Mouse (Mus musculus) adrenal gland, adult (tissue): Measurements from ENCODE around the gene Atxn10.
"Not testable (repeated sequence)": the region's sequence is repeated elsewhere in the genome, so short reads cannot be mapped to it uniquely, and the experiment has no call there.

Experiments used
- DNase-seq, 2 experiments: peaks; one replicate each; pipeline ENCODE4 v3.0.0; 2022 to 2023; ENCODE audit warnings: low spot score in 1 of 2; ENCODE audit not compliant: inconsistent age in 2 of 2

Atxn10 gene

GRCm38 (mm10) chr15:85335671-85336300 is at the start of gene Atxn10:
Gene Atxn10 (plus strand): TSS chr15:85336245.
- DNase-seq, result peak in 1 of 2 experiments; percentile 63

DNA sequence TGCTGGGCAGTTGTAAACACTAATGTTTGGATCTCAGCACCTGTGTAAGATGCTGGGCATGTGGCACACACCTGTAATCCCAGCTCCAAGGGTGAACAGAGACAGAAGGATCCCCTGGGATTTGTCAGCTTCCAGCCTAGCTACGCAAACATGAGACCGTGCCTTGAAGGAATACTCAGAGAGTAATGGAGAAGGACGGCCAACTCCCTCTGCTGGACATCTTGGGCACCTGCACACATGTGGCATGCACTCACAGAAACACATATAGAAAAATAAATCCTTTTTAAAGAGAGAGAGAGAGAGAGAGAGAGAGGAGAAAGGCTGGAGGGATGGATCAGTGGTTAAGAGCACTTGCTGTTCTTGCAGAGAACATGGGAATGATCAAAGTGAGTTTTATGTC is 41.4 kb upstream of the Atxn10 start:
- no peak for DNase-seq

- peak; percentile 67 to 72 for DNase-seq
These were observed 40.5 kb upstream of the Atxn10 start for GRCm38 (mm10) chr15:85295544-85295943.

DNA sequence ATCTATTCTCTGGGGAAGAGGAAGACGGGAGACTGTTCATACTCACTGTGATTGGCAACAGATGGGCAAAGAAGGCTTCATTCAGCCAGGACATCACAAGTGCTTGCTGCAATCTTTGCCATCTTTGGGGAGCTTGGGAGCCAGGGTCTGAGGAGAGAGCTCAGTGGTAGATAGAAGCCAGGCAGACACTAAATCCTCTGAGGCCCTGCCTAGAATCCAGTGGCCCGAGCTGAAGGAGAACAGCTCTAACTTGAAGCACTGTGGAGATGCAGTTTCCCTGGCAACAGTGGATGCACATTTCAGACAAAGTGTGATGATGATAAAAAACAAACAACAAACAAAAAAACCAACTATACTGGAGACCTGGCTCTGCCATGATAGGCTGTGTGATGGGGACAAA is 40.1 kb upstream of the Atxn10 start:
- DNase-seq, result no peak

DNA sequence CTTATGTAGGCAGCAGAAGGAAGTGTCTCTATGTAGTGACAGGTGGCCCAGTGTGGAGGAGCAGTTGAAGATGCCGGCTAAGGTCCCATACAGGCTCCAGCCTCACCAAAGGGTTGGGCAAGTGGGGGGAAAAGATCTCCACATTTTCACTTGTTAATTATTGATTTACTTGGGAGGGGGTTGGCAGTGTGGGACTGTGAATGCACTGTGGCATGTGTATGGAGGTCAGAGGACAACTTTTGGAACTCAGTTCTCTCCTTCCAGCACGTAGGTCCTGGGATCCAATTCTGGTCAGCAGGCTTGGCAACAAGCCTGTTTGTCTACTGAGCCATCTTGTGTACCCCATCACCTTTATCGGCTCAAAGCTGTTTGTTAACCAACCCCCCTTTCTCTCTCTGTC is 39.5 kb upstream of the Atxn10 start:
- DNase-seq, result no peak

- no peak for DNase-seq
These were observed 37.8 kb upstream of the Atxn10 start for GRCm38 (mm10) chr15:85298167-85298781.

DNA sequence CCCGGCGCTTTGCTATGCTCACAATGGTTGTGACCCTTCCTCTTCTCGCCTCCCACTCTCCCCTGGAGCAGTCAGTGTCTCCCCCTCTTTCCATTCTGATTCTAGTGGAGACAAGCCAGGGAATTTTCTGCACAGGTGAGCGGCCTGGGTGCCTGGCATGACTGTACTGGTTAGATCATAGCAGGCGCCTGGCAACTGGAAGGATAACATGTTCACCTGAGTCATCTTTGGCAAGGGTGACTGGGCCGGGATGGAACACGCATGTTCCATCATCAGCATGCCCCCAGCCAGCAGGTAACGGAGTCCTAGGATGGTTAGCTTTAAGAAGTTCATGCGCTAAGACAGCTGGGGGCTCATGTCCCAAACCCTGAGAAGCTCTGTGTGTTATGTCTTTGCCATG is 37.1 kb upstream of the Atxn10 start:
- no peak for DNase-seq

DNA sequence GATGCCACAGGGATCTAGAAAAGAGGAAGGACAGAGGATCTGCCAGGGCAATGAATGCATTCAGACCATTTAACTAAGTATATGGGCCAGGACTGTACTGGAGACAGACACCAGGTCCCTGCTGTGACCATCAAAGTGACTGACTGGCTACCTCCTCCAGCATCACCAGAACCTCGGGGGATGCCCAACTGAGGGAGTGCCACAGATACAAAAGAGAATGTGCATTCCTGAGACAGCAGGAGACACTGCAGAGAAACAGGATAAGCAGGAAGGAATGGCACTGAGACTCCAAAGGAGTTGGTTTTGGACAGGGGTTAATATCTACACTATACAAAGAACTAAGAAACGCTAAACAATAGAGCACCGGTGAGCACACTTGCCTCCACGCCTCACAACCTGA is 32.8 kb upstream of the Atxn10 start:
- no peak for DNase-seq

- no peak for DNase-seq
These were observed 32.1 kb upstream of the Atxn10 start for GRCm38 (mm10) chr15:85303976-85304375.

GRCm38 (mm10) chr15:85307061-85307660 is 28.9 kb upstream of the Atxn10 start:
- no peak for DNase-seq

DNA sequence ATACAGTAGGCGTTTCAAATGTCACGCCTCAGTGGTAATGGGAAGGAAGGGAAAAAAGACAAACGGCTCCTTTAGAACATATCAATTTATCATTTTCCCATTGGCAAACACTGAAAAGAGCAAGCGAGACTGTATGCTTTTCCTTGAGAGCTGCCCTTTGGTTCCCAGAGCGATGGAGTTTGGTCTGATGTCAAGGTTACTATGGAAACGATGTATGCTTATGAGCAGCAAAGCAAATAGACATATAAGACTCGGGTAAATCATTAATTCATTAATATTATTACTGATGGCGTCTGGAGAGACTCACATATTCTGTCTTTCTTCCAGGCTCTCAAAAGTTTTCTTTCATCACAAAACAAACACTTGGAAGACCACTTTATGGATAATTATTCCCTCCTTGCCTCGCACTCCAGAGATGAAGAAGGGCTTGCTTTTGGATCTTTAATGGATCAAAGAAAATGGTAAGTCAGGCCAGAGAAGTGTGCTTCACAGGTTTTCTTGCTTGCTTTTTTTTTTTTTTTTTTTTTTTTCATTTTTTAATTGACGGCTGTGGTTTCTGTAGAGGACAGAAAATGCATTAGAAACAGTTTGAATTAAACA is 24.9 kb upstream of the Atxn10 start:
- DNase-seq, result no peak

GRCm38 (mm10) chr15:85315378-85316025 is 20.5 kb upstream of the Atxn10 start:
- peak; percentile 75 to 91 for DNase-seq

GRCm38 (mm10) chr15:85316342-85317140 is 19.5 kb upstream of the Atxn10 start:
- peak in 1 of 2 experiments; percentile 78 for DNase-seq

DNA sequence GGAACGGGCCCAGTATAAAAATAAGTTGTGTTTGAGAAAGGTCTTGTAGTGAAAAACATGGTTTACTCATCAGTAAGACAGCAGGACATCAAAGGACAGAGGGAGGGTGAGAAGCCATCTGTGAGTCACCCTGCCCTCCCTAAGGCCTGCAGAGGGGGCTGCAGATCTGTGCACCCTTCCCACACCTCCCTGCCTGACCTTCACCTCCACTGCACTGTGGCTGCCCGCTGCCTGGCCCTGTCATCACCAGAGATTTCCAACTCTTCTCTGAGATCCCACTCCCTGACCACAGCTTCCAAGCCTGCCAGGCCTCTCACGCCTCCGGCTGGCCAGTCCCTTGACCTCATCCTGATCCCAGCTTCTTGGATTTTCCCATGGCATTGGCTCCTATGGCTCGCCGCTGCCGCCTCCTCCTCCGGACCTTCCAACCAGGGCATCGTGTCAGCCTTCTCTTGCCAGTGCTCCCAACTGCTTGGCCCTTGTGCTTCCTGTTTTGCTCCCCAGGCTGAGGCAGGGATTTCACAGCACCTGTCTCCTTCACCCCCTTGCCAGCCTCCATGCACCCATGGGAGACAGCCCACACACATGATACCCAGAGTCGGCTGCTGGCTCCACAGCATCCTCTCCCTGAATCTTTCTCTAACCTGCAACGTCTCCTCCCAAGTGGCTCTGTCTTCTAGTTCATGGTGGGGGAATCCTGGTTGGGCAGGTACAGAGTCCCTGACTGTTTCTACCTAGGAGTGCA is 15.9 kb upstream of the Atxn10 start:
- DNase-seq, result peak; percentile 90 to 94

DNA sequence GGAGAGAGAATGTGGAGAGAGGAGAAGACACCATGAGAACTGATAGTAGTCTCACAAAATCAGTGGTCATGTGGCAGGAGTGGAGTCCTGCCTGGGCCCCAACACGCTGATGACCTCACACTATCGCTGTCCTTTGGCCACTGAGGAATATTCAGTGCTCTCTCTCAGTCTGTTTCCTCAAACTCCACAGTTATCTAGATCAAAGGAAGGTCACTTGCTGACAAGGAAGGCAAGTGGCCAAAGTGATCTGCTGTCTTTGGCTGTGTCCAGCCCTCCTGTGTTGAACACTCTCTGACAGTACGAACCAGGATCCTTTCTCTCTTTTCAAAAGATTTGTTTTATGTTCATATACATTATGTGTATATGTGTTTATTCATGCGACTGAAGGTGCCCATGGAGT is 12.8 kb upstream of the Atxn10 start:
- peak; percentile 51 to 74 for DNase-seq

DNA sequence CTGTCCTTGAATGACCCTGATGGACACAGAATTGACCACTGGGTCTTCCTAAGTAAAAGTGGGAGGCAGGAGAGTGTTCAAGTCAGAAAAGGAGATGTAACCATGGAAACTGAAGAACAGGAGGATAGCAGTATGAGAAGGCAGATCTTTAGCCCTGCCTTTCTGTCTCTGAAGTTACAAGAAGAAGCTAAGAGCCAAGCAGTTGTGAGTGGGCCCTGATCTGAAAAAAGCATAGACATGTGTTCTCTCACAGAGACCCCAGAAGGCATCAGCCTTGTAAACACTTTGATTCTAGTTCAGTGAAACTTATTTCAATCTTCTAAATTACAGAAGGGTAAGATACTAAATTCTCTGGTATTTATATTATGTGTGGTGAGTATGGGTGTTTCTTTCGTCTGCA is 11.6 kb upstream of the Atxn10 start:
- no peak for DNase-seq

GRCm38 (mm10) chr15:85327808-85328207 is 8.2 kb upstream of the Atxn10 start:
- no peak for DNase-seq

DNA sequence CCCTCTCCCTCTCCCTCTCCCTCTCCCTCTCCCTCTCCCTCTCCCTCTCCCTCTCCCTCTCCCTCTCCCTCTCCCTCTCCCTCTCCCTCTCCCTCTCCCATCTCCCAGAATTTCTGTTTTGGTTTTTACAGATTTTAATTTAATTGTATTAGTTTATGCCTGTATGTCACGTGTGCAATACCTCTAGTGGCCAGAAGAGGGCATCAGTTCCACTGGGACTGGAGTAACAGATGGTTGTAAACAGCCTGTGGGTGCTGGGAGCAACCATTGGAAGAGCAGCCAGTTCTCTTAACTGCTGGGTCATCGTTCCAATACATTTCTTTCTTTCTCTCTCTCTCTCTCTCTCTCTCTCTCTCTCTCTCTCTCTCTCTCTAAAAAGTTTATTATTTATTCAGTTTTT is 7.6 kb upstream of the Atxn10 start:
- DNase-seq, result not testable (repeated sequence)

DNA sequence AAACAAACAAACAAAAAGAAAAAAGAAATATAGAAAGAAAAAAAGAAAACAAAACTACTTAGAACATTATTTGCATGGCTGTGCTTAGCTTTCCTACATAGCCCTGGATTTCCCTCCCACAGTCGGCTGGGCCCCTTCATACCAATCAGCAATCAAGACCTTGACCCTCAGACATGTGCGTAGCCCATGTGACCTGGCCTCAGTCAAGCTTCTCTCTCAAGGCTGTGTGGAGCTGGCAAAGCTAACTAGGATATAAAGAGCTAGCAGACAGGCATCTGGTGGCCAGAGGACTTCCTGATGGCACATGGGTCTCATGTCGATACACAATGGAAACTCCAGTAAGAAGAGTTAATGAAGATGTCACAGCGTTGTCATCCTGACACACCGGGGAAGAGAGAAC is 6.9 kb upstream of the Atxn10 start:
- DNase-seq, result peak in 1 of 2 experiments; percentile 65

GRCm38 (mm10) chr15:85330024-85330423 is 6.0 kb upstream of the Atxn10 start:
- peak in 1 of 2 experiments; percentile 53 for DNase-seq
